Mouse (Mus musculus) limb, embryonic 13.5 days (tissue): ENCODE results near the gene Flt3l. TPM values are rescaled to one million over a fixed set of nuclear protein-coding genes. Genes with fewer than 3 reads are reported as not detected.

Experiments
- ATAC-seq: fragments of 200-750 bp; cut with Nextera tagmentation; 2 replicates; pipeline ENCODE4 v1.8.0; 2017; ENCODE audit warnings: low read depth, moderate number of reproducible peaks, moderate TSS enrichment; ENCODE audit not compliant: low FRiP score
- H3K27ac ChIP-seq: fragments of 300-500 bp; sonication (generic); 2 replicates; pipeline ENCODE4 v1.5.1; 2015; ENCODE audit warnings: inconsistent platforms, mild to moderate bottlenecking, moderate library complexity
- H3K27me3 ChIP-seq: fragments of 300-500 bp; sonication (generic); 2 replicates; pipeline ENCODE4 v1.6.1; 2015; ENCODE audit warnings: mild to moderate bottlenecking, inconsistent platforms
- H3K36me3 ChIP-seq: fragments of 300-500 bp; sonication (generic); 2 replicates; pipeline ENCODE4 v1.6.1; 2015; ENCODE audit warnings: inconsistent platforms, mild to moderate bottlenecking, moderate library complexity
- H3K4me1 ChIP-seq: fragments of 300-500 bp; sonication (generic); 2 replicates; pipeline ENCODE4 v1.6.1; 2015; ENCODE audit warnings: inconsistent platforms
- H3K4me2 ChIP-seq: fragments of 300-500 bp; sonication (generic); replicated peaks from 2 replicates; pipeline ENCODE4 v1.6.1; 2015; ENCODE audit warnings: inconsistent platforms, mild to moderate bottlenecking, moderate library complexity
- H3K4me3 ChIP-seq: fragments of 300-500 bp; sonication (generic); 2 replicates; pipeline ENCODE4 v1.5.1; 2015; ENCODE audit warnings: moderate library complexity, mild to moderate bottlenecking, inconsistent platforms
- H3K9ac ChIP-seq: fragments of 300-500 bp; sonication (generic); 2 replicates; pipeline ENCODE4 v1.6.1; 2015; ENCODE audit warnings: mild to moderate bottlenecking, inconsistent platforms
- H3K9me3 ChIP-seq: fragments of 300-500 bp; sonication (generic); 2 replicates; pipeline ENCODE4 v1.6.1; 2016; ENCODE audit warnings: inconsistent platforms
- WGBS: fragments of 180-500 bp; shearing (Covaris S2); methylation state at CpG from one replicate; pipeline ENCODE4 v1.1.7; 2015; 5-methylcytosine and 5-hydroxymethylcytosine counted together
- polyA plus RNA-seq: library from polyadenylated mRNA; unstranded; fragments of >200 nt; fragmentation: Nextera tagmentation; extraction: Ambion mirVana; gene quantifications from 2 replicates; pipeline ENCODE4 v1.2.1, GENCODE M21; 2015

Gene Flt3l
- polyA plus RNA-seq, 1 experiment from 2014 or later: 1.2 TPM

DNA sequence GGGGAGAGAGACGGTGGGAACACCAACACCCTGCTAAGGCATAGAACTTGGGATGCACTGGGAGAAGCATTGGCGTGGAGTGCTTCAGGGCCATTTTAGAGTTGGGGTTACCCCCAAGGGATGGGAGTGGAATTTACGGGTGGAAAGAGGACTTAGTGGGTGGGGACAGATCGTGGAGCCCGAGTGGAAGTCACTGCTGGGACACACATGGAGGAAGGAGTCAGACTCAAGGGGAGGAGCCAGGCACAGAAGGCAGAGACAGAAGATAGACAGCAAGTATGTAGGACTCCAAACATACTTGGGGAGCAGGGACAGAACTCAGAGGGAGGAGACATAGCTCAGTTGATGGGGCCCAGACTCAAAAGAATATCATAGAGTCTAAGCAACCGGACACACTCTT, 26.3 kb upstream of the Flt3l start:
- no peaks in the 10 kb centered on the region for H3K9me3 ChIP-seq
- WGBS: 25% methylated on average over 6 of the region's 6 CpGs
- H3K4me2 ChIP-seq: peak overlapping the region; percentile 72
- no peak overlapping the region for H3K27ac ChIP-seq
- ATAC-seq: 0 out of 2 replicates have a peak, but pooled peaks have one; percentile 2
- peak overlapping the region; percentile 48; the same call in 1 of the 2 replicates for H3K9ac ChIP-seq
- peaks cover 34% of the 10 kb centered on the region for H3K36me3 ChIP-seq
- H3K4me3 ChIP-seq: peak overlapping the region; percentile 40
- H3K27me3 ChIP-seq: peaks cover 52% of the 10 kb centered on the region
- peaks cover 13% of the 10 kb centered on the region for H3K4me1 ChIP-seq

DNA sequence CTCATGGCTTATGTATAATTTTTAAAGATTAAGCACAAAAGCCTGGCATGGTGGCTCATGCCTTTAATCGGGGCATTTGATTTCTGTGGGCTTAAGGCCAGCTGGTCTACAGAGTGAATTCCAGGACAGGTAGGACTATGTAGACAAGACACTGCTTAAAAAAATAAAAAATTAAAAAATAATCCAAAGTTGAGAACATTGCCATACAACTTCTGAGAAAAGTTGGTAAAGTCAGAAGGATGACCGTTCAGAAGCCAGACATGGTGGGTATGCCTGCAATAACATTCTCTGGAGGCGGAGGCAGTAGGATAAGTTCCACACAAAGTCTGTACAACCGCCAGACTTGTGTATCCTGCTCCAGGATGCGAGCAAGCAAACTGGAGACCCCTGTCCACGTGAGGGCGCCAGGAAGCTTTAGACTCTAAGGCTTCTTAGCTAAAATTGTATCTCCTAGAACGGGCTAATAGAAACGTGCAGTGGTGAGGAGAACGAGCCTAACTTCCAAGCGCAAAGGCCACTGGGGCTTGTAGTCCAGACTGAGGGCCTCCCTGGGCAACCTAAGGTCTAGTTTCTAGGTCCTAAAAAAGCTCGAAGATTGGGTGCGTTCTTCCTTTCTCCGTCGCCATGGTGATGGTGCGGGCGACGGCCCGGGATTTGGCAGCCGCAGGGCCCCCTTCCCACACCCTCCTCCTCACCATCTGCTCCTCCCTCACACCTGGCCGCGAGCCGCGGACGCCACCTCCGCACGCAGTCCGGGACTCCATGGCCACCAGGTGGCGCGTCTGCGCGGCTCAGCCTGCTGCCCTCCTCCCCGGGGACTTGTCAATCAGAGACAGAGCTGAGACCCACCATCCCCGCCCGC, 25.6 kb upstream of the Flt3l start:
- Histone ChIP-seq H3K9ac (peak overlapping the region; percentile 48; the same call in 1 of the 2 replicates), H3K36me3 (peaks cover 39% of the 10 kb centered on the region), H3K4me3 (peak overlapping the region; percentile 40), H3K4me2 (peak overlapping the region; percentile 72), H3K9me3 (no peaks in the 10 kb centered on the region), H3K4me1 (peaks cover 13% of the 10 kb centered on the region), H3K27ac (no peak overlapping the region), H3K27me3 (peaks cover 45% of the 10 kb centered on the region)
- 5% methylated on average over 35 of the region's 35 CpGs for WGBS
- peak; percentile 93 for ATAC-seq

GRCm38 (mm10) chr7:45160866-45161265, 24.6 kb upstream of the Flt3l start:
- no peak overlapping the region for H3K9ac ChIP-seq

DNA sequence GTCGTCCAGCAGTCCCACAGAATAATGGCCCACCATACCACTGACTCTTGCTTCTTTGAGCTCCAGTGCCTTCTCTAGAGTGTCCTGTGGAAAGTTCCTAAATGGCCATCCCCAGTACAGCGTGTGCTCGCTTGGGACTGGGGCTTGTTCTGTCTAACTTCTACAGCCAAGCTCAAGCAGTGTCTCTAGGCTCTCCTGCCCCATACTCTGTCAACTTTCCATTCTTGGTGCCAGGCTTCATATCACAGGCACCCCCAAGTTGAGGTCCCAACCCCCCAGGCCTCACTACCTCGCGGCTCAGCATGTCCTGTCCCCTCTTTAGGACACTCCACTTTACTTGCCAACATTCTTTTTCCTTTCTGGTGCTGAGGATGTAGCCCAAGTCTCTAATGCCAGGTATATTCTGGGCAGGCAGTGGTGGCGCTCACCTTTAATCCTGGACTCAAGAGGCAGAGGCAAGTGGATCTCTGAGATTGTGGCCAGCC, 24.1 kb upstream of the Flt3l start:
- Histone ChIP-seq H3K9me3 (no peaks in the 10 kb centered on the region), H3K27me3 (peaks cover 30% of the 10 kb centered on the region), H3K36me3 (peaks cover 39% of the 10 kb centered on the region), H3K4me1 (peaks cover 15% of the 10 kb centered on the region), H3K4me3 (no peak overlapping the region), H3K9ac (no peak overlapping the region), H3K27ac (no peak overlapping the region), H3K4me2 (no peak overlapping the region)
- WGBS: 91% methylated on average over 6 of the region's 6 CpGs
- no peak for ATAC-seq

More at GRCm38 (mm10) chr7:45160866-45161265, 24.6 kb upstream of the Flt3l start:
- ATAC-seq: no peak
- Histone ChIP-seq H3K4me2 (no peak overlapping the region), H3K36me3 (peaks cover 39% of the 10 kb centered on the region), H3K27ac (no peak overlapping the region), H3K4me3 (no peak overlapping the region), H3K9me3 (no peaks in the 10 kb centered on the region), H3K4me1 (peaks cover 13% of the 10 kb centered on the region), H3K27me3 (peaks cover 35% of the 10 kb centered on the region)
- 92% methylated on average over 3 of the region's 3 CpGs for WGBS

GRCm38 (mm10) chr7:45158991-45159390, 22.8 kb upstream of the Flt3l start:
- no peak for ATAC-seq
- no peak overlapping the region for H3K4me3 ChIP-seq
- H3K4me1 ChIP-seq: peaks cover 20% of the 10 kb centered on the region
- peaks cover 39% of the 10 kb centered on the region for H3K36me3 ChIP-seq
- H3K27me3 ChIP-seq: peaks cover 17% of the 10 kb centered on the region
- no peak overlapping the region for H3K4me2 ChIP-seq
- H3K27ac ChIP-seq: no peak overlapping the region
- no peaks in the 10 kb centered on the region for H3K9me3 ChIP-seq
- 96% methylated on average over 6 of the region's 6 CpGs for WGBS
- no peak overlapping the region for H3K9ac ChIP-seq

GRCm38 (mm10) chr7:45157459-45157858, 21.2 kb upstream of the Flt3l start:
- Histone ChIP-seq H3K27me3 (peaks cover 1% of the 10 kb centered on the region), H3K27ac (no peak overlapping the region), H3K4me1 (peaks cover 19% of the 10 kb centered on the region), H3K9ac (no peak overlapping the region), H3K36me3 (peaks cover 39% of the 10 kb centered on the region), H3K4me2 (no peak overlapping the region), H3K4me3 (no peak overlapping the region), H3K9me3 (no peaks in the 10 kb centered on the region)
- WGBS: 86% methylated on average over 14 of the region's 14 CpGs
- ATAC-seq: no peak

DNA sequence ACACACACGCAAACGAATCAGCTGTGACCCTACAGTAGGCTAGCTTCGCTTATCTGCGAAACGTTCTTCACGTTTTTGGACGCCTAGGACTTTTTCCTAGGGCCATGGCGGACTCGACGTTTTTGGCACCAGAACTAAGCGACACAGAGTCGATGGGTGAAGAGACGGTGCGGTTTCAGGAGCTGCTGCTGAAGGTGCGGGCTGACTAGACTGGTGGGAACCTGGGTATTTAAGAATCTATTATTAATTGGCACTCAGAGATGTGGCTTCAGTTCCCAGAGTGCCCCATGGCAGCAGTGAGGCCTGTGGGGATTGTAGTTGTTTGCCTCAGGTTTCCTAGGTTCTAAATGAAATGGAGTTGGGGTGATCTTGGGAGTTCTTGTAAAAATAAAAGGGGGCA, 20.0 kb upstream of the Flt3l start:
- no peak for ATAC-seq
- Histone ChIP-seq H3K36me3 (peaks cover 39% of the 10 kb centered on the region), H3K27me3 (no peaks in the 10 kb centered on the region), H3K27ac (no peak overlapping the region), H3K4me3 (no peak overlapping the region), H3K9me3 (no peaks in the 10 kb centered on the region), H3K4me2 (no peak overlapping the region), H3K4me1 (peaks cover 23% of the 10 kb centered on the region), H3K9ac (no peak overlapping the region)
- 96% methylated on average over 15 of the region's 15 CpGs for WGBS

- Histone ChIP-seq H3K36me3 (peaks cover 36% of the 10 kb centered on the region), H3K9ac (no peak overlapping the region)
These were observed 19.4 kb upstream of the Flt3l start for GRCm38 (mm10) chr7:45155590-45155989.

DNA sequence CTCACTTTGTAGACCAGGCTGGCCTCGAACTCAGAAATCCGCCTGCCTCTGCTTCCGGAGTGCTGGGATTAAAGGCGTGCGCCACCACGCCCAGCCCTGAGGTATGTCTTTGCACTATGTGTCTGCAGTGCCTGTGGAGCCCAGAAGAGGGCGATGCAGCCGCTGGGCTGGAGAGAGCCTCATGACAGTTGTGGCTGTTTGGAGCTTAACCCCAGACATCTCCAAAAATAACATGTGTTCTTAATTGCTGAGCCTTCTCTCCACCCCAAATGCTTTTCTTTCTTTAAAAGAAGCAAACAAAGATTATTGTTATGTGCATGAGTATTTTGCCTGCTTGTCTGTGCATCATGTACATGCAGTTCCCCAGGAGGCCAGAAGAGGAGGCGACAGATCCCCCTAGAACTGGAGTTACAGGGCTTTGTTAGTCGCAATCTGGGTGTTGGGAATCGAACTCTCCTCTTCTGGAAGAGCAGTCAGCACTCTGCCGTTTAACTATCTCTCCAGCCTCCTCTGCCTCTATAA, 18.8 kb upstream of the Flt3l start:
- 0 out of 2 replicates have a peak, but pooled peaks have one; percentile 0 for ATAC-seq
- Histone ChIP-seq H3K9ac (0 out of 2 replicates have a peak overlapping the region, but pooled peaks have one; percentile 25), H3K4me1 (peaks cover 34% of the 10 kb centered on the region), H3K36me3 (peaks cover 30% of the 10 kb centered on the region), H3K27me3 (no peaks in the 10 kb centered on the region), H3K9me3 (no peaks in the 10 kb centered on the region), H3K27ac (peak overlapping the region; percentile 39; the same call in 1 of the 2 replicates), H3K4me3 (peak overlapping the region; percentile 64), H3K4me2 (peak overlapping the region; percentile 80)
- WGBS: 85% methylated on average over 12 of the region's 12 CpGs

More at GRCm38 (mm10) chr7:45155590-45155989, 19.4 kb upstream of the Flt3l start:
- H3K4me2 ChIP-seq: peak overlapping the region; percentile 80
- H3K9me3 ChIP-seq: no peaks in the 10 kb centered on the region
- peaks cover 29% of the 10 kb centered on the region for H3K4me1 ChIP-seq
- WGBS: 82% methylated on average over 9 of the region's 9 CpGs
- H3K4me3 ChIP-seq: peak overlapping the region; percentile 64; the same call in 1 of the 2 replicates
- H3K27me3 ChIP-seq: no peaks in the 10 kb centered on the region
- no peak for ATAC-seq
- H3K27ac ChIP-seq: 0 out of 2 replicates have a peak overlapping the region, but pooled peaks have one; percentile 39

DNA sequence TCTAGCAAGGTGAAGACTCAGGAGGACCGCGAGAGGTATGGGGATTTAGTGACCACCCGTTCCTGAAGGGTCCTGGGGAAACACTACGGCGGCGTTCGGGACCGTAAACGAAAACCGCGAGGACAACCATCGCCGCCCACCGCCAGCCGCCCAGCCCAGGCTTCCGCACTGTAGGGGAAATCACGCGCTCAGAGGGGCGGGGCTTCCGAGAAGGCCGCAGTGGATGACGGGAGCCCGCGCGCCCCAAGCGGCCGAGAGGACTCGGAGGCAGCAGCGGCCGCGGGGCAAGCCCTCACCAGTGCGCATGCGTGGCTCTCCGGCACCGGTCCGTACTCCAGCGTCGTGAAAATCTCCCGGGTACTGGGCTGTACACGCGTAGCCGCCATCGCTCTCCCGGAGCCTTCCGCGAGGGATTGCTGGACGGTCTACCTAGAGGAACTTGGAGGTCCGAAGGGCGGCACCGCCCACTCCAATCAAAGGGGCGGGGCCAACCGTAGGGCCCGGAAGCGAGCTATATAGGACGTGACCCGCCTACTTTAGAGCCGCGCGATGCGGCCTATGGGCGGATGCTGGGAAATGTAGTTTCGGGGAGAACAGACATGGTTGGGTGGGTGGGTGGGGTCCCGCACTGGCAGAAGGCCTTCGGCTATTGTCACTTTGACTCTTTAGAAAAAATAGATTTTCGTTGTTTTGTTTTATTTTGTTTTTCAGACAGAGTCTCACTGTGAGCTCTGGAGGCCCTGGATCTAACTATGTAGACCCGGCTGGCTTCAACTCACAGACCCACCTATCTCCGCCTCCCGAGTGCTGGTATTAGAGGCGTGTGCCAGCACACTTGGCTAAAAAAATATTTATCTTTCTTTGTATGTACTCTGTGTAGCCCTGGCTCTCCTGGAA, 18.1 kb upstream of the Flt3l start, which contains the start of the genes Pih1d1 and Aldh16a1:
Gene Pih1d1 (plus strand): TSS at position 208 of the 897 bp plus-strand sequence.
Gene Aldh16a1 (minus strand): TSS at position 489 of the 897 bp plus-strand sequence.
- H3K36me3 ChIP-seq: peaks cover 23% of the 10 kb centered on the region
- 4% methylated on average over 69 of the region's 69 CpGs for WGBS
- peak within 1 kb of the TSS; percentile 95 for H3K27ac ChIP-seq
- peak within 1 kb of the TSS; percentile 84 for H3K9ac ChIP-seq
- peak within 1 kb of the TSS; percentile 80 for H3K4me2 ChIP-seq
- peak; percentile 97 for ATAC-seq
- no peaks in the 10 kb centered on the region for H3K9me3 ChIP-seq
- H3K4me3 ChIP-seq: peak within 1 kb of the TSS; percentile 64
- H3K4me1 ChIP-seq: peaks cover 35% of the 10 kb centered on the region
- no peaks in the 10 kb centered on the region for H3K27me3 ChIP-seq

DNA sequence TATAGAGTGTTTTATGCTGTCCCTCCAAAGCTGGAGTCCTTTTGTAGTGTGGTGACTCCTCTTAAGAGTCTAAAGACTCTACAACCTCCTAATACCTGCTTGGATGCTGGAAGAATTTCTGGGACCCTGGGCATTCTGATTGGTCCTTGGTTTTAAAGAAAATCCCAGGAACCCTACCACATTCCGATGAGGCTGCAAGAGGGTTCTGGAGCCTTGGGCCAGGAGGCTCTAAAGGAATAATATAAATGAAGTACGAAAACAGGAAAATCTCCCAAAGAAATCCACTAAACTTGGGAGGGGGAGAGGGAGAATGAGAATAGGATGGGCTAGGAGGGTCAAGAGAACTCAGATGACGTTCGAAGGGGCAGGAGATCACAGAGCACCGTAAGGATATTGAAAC, 17.4 kb upstream of the Flt3l start:
- peak overlapping the region; percentile 64 for H3K4me3 ChIP-seq
- H3K9me3 ChIP-seq: no peaks in the 10 kb centered on the region
- H3K9ac ChIP-seq: peak overlapping the region; percentile 84
- peaks cover 18% of the 10 kb centered on the region for H3K36me3 ChIP-seq
- WGBS: 1% methylated on average over 5 of the region's 5 CpGs
- H3K27me3 ChIP-seq: no peaks in the 10 kb centered on the region
- peak overlapping the region; percentile 80 for H3K4me2 ChIP-seq
- ATAC-seq: no peak
- peaks cover 35% of the 10 kb centered on the region for H3K4me1 ChIP-seq
- H3K27ac ChIP-seq: peak overlapping the region; percentile 95
